Mouse (Mus musculus): ENCODE measurements at regions not wholly inside any gene's neighbourhood (a gene's known extent, or its start where the extent isn't known, plus 50 kb on each side); places are given as distances from the start of the nearest gene placed in this dataset.

DNA sequence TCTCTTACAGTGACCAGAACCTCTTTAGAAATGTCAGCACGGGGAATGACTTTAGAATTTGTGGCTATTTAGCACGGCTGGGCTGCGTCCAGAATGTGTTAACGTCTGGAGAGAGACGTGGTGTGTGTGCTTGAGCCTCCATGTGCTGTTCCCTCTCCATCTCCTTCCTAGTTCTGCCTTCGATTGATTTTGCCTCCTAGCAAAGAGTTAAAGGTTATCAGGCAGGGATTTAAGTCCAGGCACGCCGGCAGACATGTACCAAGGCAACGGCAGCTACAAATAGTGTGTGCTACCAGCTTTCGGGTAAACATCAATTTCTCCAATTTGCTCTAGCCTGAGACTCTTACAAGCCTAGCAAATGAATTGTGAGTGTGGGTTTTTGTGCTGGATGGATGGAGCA lies 285.7 kb downstream of the Icos start:
- TF ChIP-seq CTCF (IDR thresholded peaks at IDR 0.05): no peak
- no peak for TF ChIP-seq EP300 (IDR thresholded peaks at IDR 0.05)

Data from lung, postnatal 0 days (tissue).